Mouse (Mus musculus) brain, embryonic 14.5 days (tissue): ENCODE data around the gene Crygs.
A peak's percentile ranks its signal among the peaks of the same experiment; 100 is the strongest.

Experiments used
- CTCF ChIP-seq: fragments of 200-500 bp; IDR thresholded peaks from 2 replicates; pipeline ENCODE4 v1.5.1; 2012; ENCODE audit warnings: inconsistent platforms, mild to moderate bottlenecking, moderate library complexity, borderline replicate concordance; ENCODE audit not compliant: insufficient read depth, insufficient read length; ENCODE audit errors: extremely low read depth
- POLR2A ChIP-seq: fragments of 200-500 bp; IDR thresholded peaks from 2 replicates; pipeline ENCODE4 v1.6.1; 2012; ENCODE audit warnings: mild to moderate bottlenecking, inconsistent platforms, borderline replicate concordance; ENCODE audit not compliant: poor library complexity, insufficient read depth, insufficient read length, severe bottlenecking; ENCODE audit errors: extremely low read depth

DNA sequence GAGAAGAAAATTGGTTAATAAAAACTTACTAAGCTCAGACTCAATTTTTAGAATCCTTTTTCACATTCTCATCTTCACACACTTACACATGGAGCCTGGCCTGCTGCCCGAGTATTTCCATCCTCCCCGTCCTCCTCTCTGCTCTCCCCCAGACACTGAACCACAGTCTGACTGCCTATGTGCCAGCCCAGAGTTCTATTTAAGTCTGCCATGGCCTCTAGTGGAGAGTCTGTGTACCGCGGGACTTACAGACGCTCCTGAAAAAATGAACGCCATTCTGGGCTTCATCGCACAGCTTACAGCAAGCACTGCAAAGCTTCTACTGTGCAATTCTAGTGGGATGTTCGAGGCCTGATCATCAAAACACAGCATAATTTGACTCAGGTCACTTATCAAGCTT, 9.4 kb upstream of the Crygs start:
- TF ChIP-seq CTCF (peak; percentile 61; the same call in 1 of the 2 replicates), POLR2A (no peak)
